Mouse (Mus musculus) left cerebral cortex, adult 18-20 months (tissue): ENCODE measurements around the gene Cuzd1. TPM values are rescaled to one million over a fixed set of nuclear protein-coding genes. Genes with fewer than 3 reads are reported as not detected.

ENCODE experiments used
- DNase-seq, 2 experiments: peaks; one replicate each; pipeline ENCODE4 v3.0.0; 2021 to 2022; ENCODE audit warnings: low spot score in 2 of 2, mixed read lengths in 1 of 2
- total RNA-seq, 2 experiments: library from RNA; stranded (reverse); gene quantifications; 2 replicates each; pipeline ENCODE4 v1.2.3; 2021

Cuzd1 gene
- total RNA-seq, 2 experiments from 2014 or later, result not detected

DNA sequence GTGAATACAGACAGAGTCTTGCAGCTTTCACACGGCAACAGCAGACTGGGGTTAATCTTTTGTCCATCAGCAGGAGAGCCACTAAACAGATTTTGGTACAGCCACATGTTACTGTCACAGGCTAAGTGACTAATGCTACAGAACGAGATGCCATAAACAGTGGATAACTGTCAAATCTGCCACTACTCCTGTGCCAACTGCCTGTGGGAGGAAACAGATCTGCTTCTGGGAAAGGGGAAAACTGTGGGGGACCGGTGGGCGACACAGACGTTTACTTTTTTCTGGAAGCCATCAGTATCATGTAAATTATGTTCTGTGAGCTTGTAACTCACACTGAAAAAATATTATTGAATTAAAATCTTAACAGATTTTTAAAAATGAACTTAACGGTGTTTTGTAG, 61.1 kb downstream of the Cuzd1 start:
- peak; percentile 25 to 57 for DNase-seq

Other genes starting within 250 kb of the Cuzd1 start
- not detected for gene 4933402N03Rik, start 176.0 kb downstream of the Cuzd1 start, total RNA-seq
- gene 5430419D17Rik, start 147.9 kb downstream of the Cuzd1 start, total RNA-seq, result not detected
- gene Fam24b, start 7.2 kb upstream of the Cuzd1 start, total RNA-seq, result not detected
- gene Fam24a, start 11.6 kb upstream of the Cuzd1 start, total RNA-seq, result not detected
- 10 to 100 TPM; 29.0 to 29.1 TPM for gene 2310057M21Rik, start 40.5 kb upstream of the Cuzd1 start, total RNA-seq
- gene Pstk, start 48.8 kb upstream of the Cuzd1 start, total RNA-seq, result 10 to 100 TPM; 45.6 to 57.6 TPM
- gene Ikzf5, start 88.2 kb upstream of the Cuzd1 start, total RNA-seq, result 10 to 100 TPM; 43.5 to 49.9 TPM
- gene Acadsb, start 88.3 kb upstream of the Cuzd1 start, total RNA-seq, result 10 to 100 TPM; 93.3 to 99.4 TPM
- not detected for gene Hmx3, start 220.6 kb upstream of the Cuzd1 start, total RNA-seq
- gene Hmx2, start 226.5 kb upstream of the Cuzd1 start, total RNA-seq, result not detected
- 10 to 100 TPM; 65.5 to 71.7 TPM for gene Bub3, start 237.9 kb upstream of the Cuzd1 start, total RNA-seq